Mouse (Mus musculus) midbrain, embryonic 10.5 days (tissue): Measurements from ENCODE around the gene Zfp978. TPM values are rescaled to one million over a fixed set of nuclear protein-coding genes. Genes with fewer than 3 reads are reported as not detected.
A peak's percentile ranks its signal among the peaks of the same experiment; 100 is the strongest.
"Not testable (repeated sequence)": the region's sequence is repeated elsewhere in the genome, so short reads cannot be mapped to it uniquely, and the experiment has no call there.

Source experiments
- DNase-seq: peaks from one replicate; pipeline ENCODE4 v3.0.0-alpha.2; 2017; ENCODE audit warnings: low spot score
- H3K27ac ChIP-seq: fragments of 300-500 bp; sonication (generic); replicated peaks from 2 replicates; pipeline ENCODE4 v1.5.1; 2016; ENCODE audit warnings: mild to moderate bottlenecking
- H3K27me3 ChIP-seq: fragments of 300-500 bp; sonication (generic); 2 replicates; pipeline ENCODE4 v1.6.1; 2016; ENCODE audit warnings: low read depth, mild to moderate bottlenecking; ENCODE audit not compliant: poor library complexity, severe bottlenecking
- H3K36me3 ChIP-seq: fragments of 300-500 bp; sonication (generic); 2 replicates; pipeline ENCODE4 v1.6.1; 2016; ENCODE audit warnings: mild to moderate bottlenecking, moderate library complexity
- H3K4me1 ChIP-seq: fragments of 300-500 bp; sonication (generic); 2 replicates; pipeline ENCODE4 v1.6.1; 2016
- H3K4me3 ChIP-seq: fragments of 300-500 bp; sonication (generic); 2 replicates; pipeline ENCODE4 v1.5.1; 2016; ENCODE audit warnings: mild to moderate bottlenecking, moderate library complexity
- H3K9me3 ChIP-seq: fragments of 300-500 bp; sonication (generic); replicated peaks from 2 replicates; pipeline ENCODE4 v1.6.1; 2016; ENCODE audit warnings: mild to moderate bottlenecking
- WGBS: fragments of 180-500 bp; shearing (Covaris S2); methylation state at CpG from one replicate; pipeline ENCODE4 v1.1.7; 2016; 5-methylcytosine and 5-hydroxymethylcytosine counted together
- polyA plus RNA-seq: library from polyadenylated mRNA; unstranded; fragments of >200 nt; fragmentation: Nextera tagmentation; extraction: Ambion mirVana; gene quantifications from 2 replicates; pipeline ENCODE4 v1.2.1, GENCODE M21; 2016

Gene Zfp978
- polyA plus RNA-seq, 1 experiment from 2014 or later: not detected

GRCm38 (mm10) chr4:147403931-147404913 is 43.1 kb downstream of the Zfp978 start:
- not testable (repeated sequence) for H3K27ac ChIP-seq, H3K36me3 ChIP-seq, H3K27me3 ChIP-seq, H3K4me3 ChIP-seq, DNase-seq, H3K4me1 ChIP-seq
- WGBS: 82% methylated on average over 6 of the region's 6 CpGs
- peaks cover 71% of the 10 kb centered on the region for H3K9me3 ChIP-seq

- peaks cover 15% of the 10 kb centered on the region for H3K36me3 ChIP-seq
- 2% methylated on average over 44 of the region's 75 CpGs for WGBS
- H3K4me1 ChIP-seq: peaks cover 7% of the 10 kb centered on the region
- peak overlapping the region; percentile 87 for H3K27ac ChIP-seq
- H3K4me3 ChIP-seq: peak overlapping the region; percentile 56
- peaks cover 71% of the 10 kb centered on the region for H3K9me3 ChIP-seq
- H3K27me3 ChIP-seq: no peaks in the 10 kb centered on the region
- DNase-seq: peak; percentile 73
Observed at GRCm38 (mm10) chr4:147406735-147407462, 45.8 kb downstream of the Zfp978 start.

- peak overlapping the region; percentile 56 for H3K4me3 ChIP-seq
- H3K4me1 ChIP-seq: peaks cover 7% of the 10 kb centered on the region
- peaks cover 66% of the 10 kb centered on the region for H3K9me3 ChIP-seq
- WGBS: 8% methylated on average over 11 of the region's 13 CpGs
- no peak for DNase-seq
- H3K27ac ChIP-seq: peak overlapping the region; percentile 87
- H3K36me3 ChIP-seq: peaks cover 15% of the 10 kb centered on the region
- no peaks in the 10 kb centered on the region for H3K27me3 ChIP-seq
Observed at GRCm38 (mm10) chr4:147407463-147407822, 46.3 kb downstream of the Zfp978 start.

- not testable (repeated sequence) for H3K36me3 ChIP-seq, H3K27ac ChIP-seq, H3K27me3 ChIP-seq, H3K4me3 ChIP-seq, DNase-seq, H3K4me1 ChIP-seq
- 83% methylated on average over 1 of the region's 1 CpGs for WGBS
- H3K9me3 ChIP-seq: peaks cover 59% of the 10 kb centered on the region
Observed at GRCm38 (mm10) chr4:147416365-147416764, 55.3 kb downstream of the Zfp978 start.

GRCm38 (mm10) chr4:147417157-147417778 is 56.2 kb downstream of the Zfp978 start:
- H3K36me3 ChIP-seq: no peaks in the 10 kb centered on the region
- no peak overlapping the region for H3K27ac ChIP-seq
- 62% methylated on average over 8 of the region's 8 CpGs for WGBS
- peaks cover 64% of the 10 kb centered on the region for H3K9me3 ChIP-seq
- peak; percentile 19 for DNase-seq
- H3K4me1 ChIP-seq: no peaks in the 10 kb centered on the region
- H3K4me3 ChIP-seq: no peak overlapping the region
- no peaks in the 10 kb centered on the region for H3K27me3 ChIP-seq

GRCm38 (mm10) chr4:147417921-147418320 is 56.8 kb downstream of the Zfp978 start:
- Histone ChIP-seq H3K4me1 (no peaks in the 10 kb centered on the region), H3K9me3 (peaks cover 69% of the 10 kb centered on the region), H3K4me3 (no peak overlapping the region), H3K27ac (no peak overlapping the region), H3K36me3 (no peaks in the 10 kb centered on the region), H3K27me3 (no peaks in the 10 kb centered on the region)
- WGBS: 63% methylated on average over 10 of the region's 10 CpGs
- DNase-seq: no peak

GRCm38 (mm10) chr4:147418333-147418732 is 57.2 kb downstream of the Zfp978 start:
- H3K27me3 ChIP-seq, H3K4me3 ChIP-seq, H3K36me3 ChIP-seq, H3K27ac ChIP-seq, DNase-seq, H3K4me1 ChIP-seq: not testable (repeated sequence)
- peaks cover 73% of the 10 kb centered on the region for H3K9me3 ChIP-seq
- 53% methylated on average over 7 of the region's 7 CpGs for WGBS

GRCm38 (mm10) chr4:147419190-147419589 is 58.1 kb downstream of the Zfp978 start:
- not testable (repeated sequence) for H3K4me3 ChIP-seq, DNase-seq, H3K27ac ChIP-seq, H3K36me3 ChIP-seq, H3K27me3 ChIP-seq, H3K4me1 ChIP-seq
- H3K9me3 ChIP-seq: peaks cover 81% of the 10 kb centered on the region
- 85% methylated on average over 8 of the region's 8 CpGs for WGBS

- not testable (repeated sequence) for H3K4me3 ChIP-seq, H3K27ac ChIP-seq, H3K36me3 ChIP-seq, H3K4me1 ChIP-seq, H3K27me3 ChIP-seq, DNase-seq
- WGBS: 83% methylated on average over 5 of the region's 5 CpGs
- H3K9me3 ChIP-seq: peaks cover 88% of the 10 kb centered on the region
Observed at GRCm38 (mm10) chr4:147419756-147420590, 58.9 kb downstream of the Zfp978 start.

- 71% methylated on average over 3 of the region's 3 CpGs for WGBS
- Histone ChIP-seq H3K4me1 (no peaks in the 10 kb centered on the region), H3K36me3 (no peaks in the 10 kb centered on the region), H3K27me3 (no peaks in the 10 kb centered on the region), H3K27ac (no peak overlapping the region), H3K9me3 (peaks cover 96% of the 10 kb centered on the region), H3K4me3 (no peak overlapping the region)
- no peak for DNase-seq
Observed at GRCm38 (mm10) chr4:147420794-147421193, 59.7 kb downstream of the Zfp978 start.

- WGBS: 28% methylated on average over 1 of the region's 1 CpGs
- not testable (repeated sequence) for DNase-seq, H3K4me1 ChIP-seq, H3K36me3 ChIP-seq, H3K27me3 ChIP-seq, H3K4me3 ChIP-seq, H3K27ac ChIP-seq
- peaks cover 95% of the 10 kb centered on the region for H3K9me3 ChIP-seq
Observed at GRCm38 (mm10) chr4:147421316-147421715, 60.2 kb downstream of the Zfp978 start.

GRCm38 (mm10) chr4:147423140-147423539 is 62.0 kb downstream of the Zfp978 start:
- Histone ChIP-seq H3K36me3 (no peaks in the 10 kb centered on the region), H3K27ac (no peak overlapping the region), H3K9me3 (peaks cover 80% of the 10 kb centered on the region), H3K27me3 (no peaks in the 10 kb centered on the region), H3K4me3 (no peak overlapping the region), H3K4me1 (no peaks in the 10 kb centered on the region)
- no peak for DNase-seq
- 50% methylated on average over 3 of the region's 3 CpGs for WGBS
